ENCODE assay signal across 13 mouse cellular contexts in the genomic region with DNA sequence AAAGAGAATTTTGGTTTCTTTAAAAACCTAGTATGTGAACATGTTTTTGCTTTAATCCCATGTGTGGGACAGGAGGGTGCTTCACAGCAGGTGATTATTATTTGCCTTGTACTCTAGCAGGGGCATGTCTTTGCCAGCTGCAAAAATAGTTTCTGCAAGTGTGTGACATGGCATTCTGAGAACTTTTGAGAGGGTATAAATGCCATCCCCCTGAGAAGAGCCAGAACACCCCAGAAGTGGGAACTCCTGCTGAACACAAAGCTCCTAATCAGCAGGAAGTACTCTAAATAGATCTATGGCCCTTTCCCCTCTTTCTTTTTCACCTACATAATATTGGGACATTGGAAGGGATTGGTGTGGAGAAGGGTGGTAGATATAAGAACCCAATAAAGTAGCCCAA.
"Had no signal": no experiment of that assay in that cellular context is flagged by ENCODE, and none has a peak within 500 bp of the region (broad histone marks: within the 10 kb centered on the region; RNA-seq: fewer than 3 reads in every experiment).

No protein-coding gene starts in this region.

- ATAC-seq: liver, embryonic 12.5 days; midbrain, embryonic 15.5 days had no signal

- H3K4me1 ChIP-seq: limb, embryonic 15.5 days; liver, embryonic 12.5 days; lung, embryonic 15.5 days; megakaryocyte, embryonic 14.5 days; midbrain, embryonic 15.5 days; neural tube, embryonic 12.5 days had no signal

- H3K27ac ChIP-seq: layer of hippocampus, adult 2 months; limb, embryonic 15.5 days; liver, embryonic 12.5 days; lung, embryonic 15.5 days; macrophage; midbrain, embryonic 15.5 days; neural tube, embryonic 12.5 days; stomach, postnatal 0 days had no signal

- H3K4me2 ChIP-seq: limb, embryonic 15.5 days; liver, embryonic 12.5 days; lung, embryonic 15.5 days; midbrain, embryonic 11.5 days; midbrain, embryonic 15.5 days; neural tube, embryonic 12.5 days had no signal

- H3K36me3 ChIP-seq: liver, embryonic 12.5 days; lung, embryonic 15.5 days; midbrain, embryonic 15.5 days; neural tube, embryonic 12.5 days had no signal

- H3K27me3 ChIP-seq: limb, embryonic 15.5 days; liver, embryonic 12.5 days; lung, embryonic 15.5 days; megakaryocyte, embryonic 14.5 days; midbrain, embryonic 15.5 days; neural tube, embryonic 12.5 days had no signal

- H3K9ac ChIP-seq: limb, embryonic 15.5 days; liver, embryonic 12.5 days; lung, embryonic 15.5 days; midbrain, embryonic 15.5 days; neural tube, embryonic 12.5 days had no signal

- H3K9me3 ChIP-seq: limb, embryonic 15.5 days; liver, embryonic 12.5 days; lung, embryonic 15.5 days; megakaryocyte, embryonic 14.5 days; midbrain, embryonic 15.5 days; neural tube, embryonic 12.5 days had no signal

- H3K4me3 ChIP-seq: layer of hippocampus, adult 2 months; limb, embryonic 15.5 days; liver, embryonic 12.5 days; lung, embryonic 15.5 days; megakaryocyte, embryonic 14.5 days; midbrain, embryonic 15.5 days; neural tube, embryonic 12.5 days had no signal

- DNase-seq: kidney, postnatal 10 days; kidney, postnatal 4 days; thymus, postnatal 4 days had no signal
